Mouse (Mus musculus) limb, embryonic 14.5 days (tissue): ENCODE measurements around the gene Heatr6. TPM values are rescaled to one million over a fixed set of nuclear protein-coding genes. Genes with fewer than 3 reads are reported as not detected.

Experiments
- ATAC-seq: fragments of 200-750 bp; cut with Nextera tagmentation; 2 replicates; pipeline ENCODE4 v1.8.0; 2017; ENCODE audit warnings: low read depth, moderate number of reproducible peaks, moderate TSS enrichment; ENCODE audit not compliant: low FRiP score
- DNase-seq: peaks from one replicate; pipeline ENCODE4 v3.0.0-alpha.2; 2015; ENCODE audit warnings: low spot score
- H3K27ac ChIP-seq: fragments of 300-500 bp; sonication (generic); replicated peaks from 2 replicates; pipeline ENCODE4 v1.5.1; 2014; ENCODE audit warnings: low read depth, mild to moderate bottlenecking, low read length, moderate library complexity, mixed read lengths
- H3K27me3 ChIP-seq: fragments of 300-500 bp; sonication (generic); 2 replicates; pipeline ENCODE4 v1.6.1; 2014; ENCODE audit warnings: low read length, mixed read lengths; ENCODE audit not compliant: control insufficient read depth, insufficient read depth
- H3K36me3 ChIP-seq: fragments of 300-500 bp; sonication (generic); 2 replicates; pipeline ENCODE4 v1.6.1; 2014; ENCODE audit warnings: mild to moderate bottlenecking, low read length, moderate library complexity, mixed read lengths; ENCODE audit not compliant: control insufficient read depth, insufficient read depth
- H3K4me1 ChIP-seq: fragments of 300-500 bp; sonication (generic); 2 replicates; pipeline ENCODE4 v1.6.1; 2014; ENCODE audit warnings: antibody characterized with exemption, low read length, mixed read lengths; ENCODE audit not compliant: control insufficient read depth, insufficient read depth
- H3K4me2 ChIP-seq: fragments of 300-500 bp; sonication (generic); replicated peaks from 2 replicates; pipeline ENCODE4 v1.6.1; 2014; ENCODE audit warnings: low read depth, mild to moderate bottlenecking, low read length, moderate library complexity; ENCODE audit not compliant: severe bottlenecking
- H3K4me3 ChIP-seq: fragments of 300-500 bp; sonication (generic); replicated peaks from 2 replicates; pipeline ENCODE4 v1.5.1; 2014; ENCODE audit warnings: low read length
- H3K9ac ChIP-seq: fragments of 300-500 bp; sonication (generic); 2 replicates; pipeline ENCODE4 v1.6.1; 2014; ENCODE audit warnings: mild to moderate bottlenecking, low read depth, low read length, moderate library complexity; ENCODE audit not compliant: severe bottlenecking
- H3K9me3 ChIP-seq: fragments of 300-500 bp; sonication (generic); 2 replicates; pipeline ENCODE4 v1.6.1; 2016; ENCODE audit warnings: low read length; ENCODE audit not compliant: control insufficient read depth
- POLR2A ChIP-seq: fragments of 200-500 bp; IDR thresholded peaks from 2 replicates; pipeline ENCODE4 v1.8.0; 2012; ENCODE audit warnings: inconsistent platforms, mild to moderate bottlenecking, moderate library complexity, borderline replicate concordance; ENCODE audit not compliant: insufficient read depth, insufficient read length; ENCODE audit errors: extremely low read depth
- WGBS: fragments of 180-500 bp; shearing (Covaris S2); extraction: QIAGEN DNeasy Blood & Tissue Kit; methylation state at CpG from one replicate; pipeline ENCODE4 v1.1.7; 2014; 5-methylcytosine and 5-hydroxymethylcytosine counted together
- polyA plus RNA-seq, 2 experiments: library from polyadenylated mRNA; depleted of rRNA in 1 of 2; stranded (reverse) in 1 of 2; unstranded in 1 of 2; fragments of >200 nt; fragmentation: Nextera tagmentation in 1 of 2; extraction: Ambion mirVana in 1 of 2; gene quantifications; 2 replicates each; pipeline versions ENCODE4 v1.2.1 to v1.2.3; 2012 to 2014

Gene Heatr6
- polyA plus RNA-seq, 2 experiments, result 22.5 to 26.0 TPM

DNA sequence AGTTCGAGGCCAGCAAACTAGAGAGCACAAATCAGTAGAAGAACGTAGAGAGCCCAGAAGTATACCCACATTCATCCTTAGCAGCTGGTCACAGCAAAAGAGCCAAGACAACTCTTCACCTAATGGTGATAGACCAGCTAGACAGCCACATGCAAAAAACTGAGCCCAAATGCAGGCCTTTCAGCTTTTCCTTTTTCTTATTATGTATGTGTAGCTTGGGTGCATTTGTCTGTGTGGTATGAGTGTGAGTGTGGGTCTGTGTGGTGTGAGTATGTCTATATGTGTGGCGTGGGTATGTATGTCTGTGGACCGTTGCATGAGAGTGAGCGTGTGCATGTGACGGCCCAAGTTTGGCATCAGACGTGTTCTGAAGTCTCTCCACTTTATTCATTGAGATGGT, 17.5 kb downstream of the Heatr6 start:
- no peaks in the 10 kb centered on the region for H3K27me3 ChIP-seq
- ATAC-seq, result no peak
- 92% methylated on average over 7 of the region's 7 CpGs for WGBS
- H3K36me3 ChIP-seq, result peaks cover 93% of the 10 kb centered on the region
- no peak overlapping the region for H3K27ac ChIP-seq
- DNase-seq, result no peak
- no peak for TF ChIP-seq POLR2A
- no peak overlapping the region for H3K4me3 ChIP-seq
- H3K9me3 ChIP-seq, result no peaks in the 10 kb centered on the region
- H3K4me1 ChIP-seq, result no peaks in the 10 kb centered on the region
- H3K4me2 ChIP-seq, result no peak overlapping the region
- H3K9ac ChIP-seq, result no peak overlapping the region

- ATAC-seq (no peak), DNase-seq (no peak)
- 94% methylated on average over 6 of the region's 6 CpGs for WGBS
- H3K9me3 ChIP-seq, result no peaks in the 10 kb centered on the region
- H3K4me2 ChIP-seq, result no peak overlapping the region
- no peaks in the 10 kb centered on the region for H3K27me3 ChIP-seq
- peaks cover 94% of the 10 kb centered on the region for H3K36me3 ChIP-seq
- no peaks in the 10 kb centered on the region for H3K4me1 ChIP-seq
- H3K4me3 ChIP-seq, result no peak overlapping the region
- no peak overlapping the region for H3K9ac ChIP-seq
- H3K27ac ChIP-seq, result no peak overlapping the region
- TF ChIP-seq POLR2A, result no peak
Measured at GRCm38 (mm10) chr11:83772341-83772740, 18.8 kb downstream of the Heatr6 start.

DNA sequence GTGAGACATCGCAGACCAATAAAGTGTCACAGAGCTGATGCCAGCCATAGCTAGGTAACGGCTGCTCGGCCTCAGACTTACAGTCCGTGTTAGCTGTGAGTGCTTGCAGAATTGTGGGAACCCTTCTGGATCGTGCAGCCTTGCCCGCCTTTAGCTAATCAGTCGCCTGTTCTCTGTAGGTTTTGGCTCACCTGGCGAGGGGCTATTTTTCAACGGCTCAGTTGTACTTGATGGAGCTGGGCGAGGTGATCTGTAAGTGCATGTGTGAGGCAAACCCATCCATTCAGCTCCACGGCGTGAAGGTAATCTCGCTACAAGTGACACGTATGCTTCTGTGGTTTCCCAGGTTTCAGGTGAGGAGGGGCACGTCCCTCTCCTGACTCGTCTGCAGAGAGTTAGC, 20.2 kb downstream of the Heatr6 start:
- WGBS, result 90% methylated on average over 16 of the region's 16 CpGs
- H3K4me1 ChIP-seq, result no peaks in the 10 kb centered on the region
- H3K36me3 ChIP-seq, result peaks cover 93% of the 10 kb centered on the region
- no peak overlapping the region for H3K4me3 ChIP-seq
- no peak for DNase-seq
- H3K27ac ChIP-seq, result no peak overlapping the region
- H3K4me2 ChIP-seq, result no peak overlapping the region
- H3K9me3 ChIP-seq, result no peaks in the 10 kb centered on the region
- no peak overlapping the region for H3K9ac ChIP-seq
- ATAC-seq, result no peak
- no peak for TF ChIP-seq POLR2A
- no peaks in the 10 kb centered on the region for H3K27me3 ChIP-seq

DNA sequence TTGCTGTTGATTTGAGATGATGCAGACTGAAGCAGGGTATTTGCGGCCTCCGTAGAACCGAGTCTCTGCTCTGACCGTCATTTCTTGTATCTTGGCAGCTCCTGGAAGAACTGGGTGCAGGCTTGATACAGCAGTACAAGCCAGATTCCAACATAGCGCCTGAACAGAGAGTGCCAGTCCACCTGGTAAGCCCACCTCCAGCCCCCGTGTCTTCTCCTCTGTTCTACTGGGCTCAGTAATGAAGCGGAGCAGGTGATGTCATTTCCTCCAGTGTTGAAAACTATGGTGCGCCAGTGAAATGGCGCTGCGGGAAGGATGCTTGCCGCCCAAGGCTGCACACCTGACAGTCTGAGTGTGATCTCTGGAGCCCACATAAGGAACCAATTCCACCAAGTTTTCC, 20.8 kb downstream of the Heatr6 start:
- 92% methylated on average over 11 of the region's 11 CpGs for WGBS
- Histone ChIP-seq H3K4me1 (no peaks in the 10 kb centered on the region), H3K27ac (no peak overlapping the region), H3K9me3 (no peaks in the 10 kb centered on the region), H3K4me3 (no peak overlapping the region), H3K27me3 (no peaks in the 10 kb centered on the region), H3K4me2 (no peak overlapping the region), H3K36me3 (peaks cover 93% of the 10 kb centered on the region), H3K9ac (no peak overlapping the region)
- no peak for TF ChIP-seq POLR2A
- DNase-seq (no peak), ATAC-seq (no peak)

- 91% methylated on average over 8 of the region's 8 CpGs for WGBS
- Histone ChIP-seq H3K27me3 (no peaks in the 10 kb centered on the region), H3K4me1 (no peaks in the 10 kb centered on the region), H3K4me3 (no peak overlapping the region), H3K4me2 (no peak overlapping the region), H3K9ac (no peak overlapping the region), H3K9me3 (no peaks in the 10 kb centered on the region), H3K36me3 (peaks cover 96% of the 10 kb centered on the region), H3K27ac (no peak overlapping the region)
- DNase-seq, result no peak
- TF ChIP-seq POLR2A, result no peak
- no peak for ATAC-seq
Measured at GRCm38 (mm10) chr11:83776798-83777197, 23.3 kb downstream of the Heatr6 start.
